Mouse (Mus musculus) hindbrain, postnatal 0 days (tissue): ENCODE results near the gene Cuedc1. TPM values are rescaled to one million over a fixed set of nuclear protein-coding genes. Genes with fewer than 3 reads are reported as not detected.

Experiments
- ATAC-seq: fragments of 200-750 bp; cut with Nextera tagmentation; 2 replicates; pipeline ENCODE4 v1.8.0; 2017; ENCODE audit warnings: mild to moderate bottlenecking, moderate TSS enrichment, moderate library complexity
- DNase-seq: peaks from one replicate; pipeline ENCODE4 v3.0.0-alpha.2; 2015; ENCODE audit warnings: low spot score
- H3K27ac ChIP-seq: fragments of 300-500 bp; sonication (generic); 2 replicates; pipeline ENCODE4 v1.5.1; 2014; ENCODE audit warnings: mild to moderate bottlenecking
- H3K27me3 ChIP-seq: fragments of 300-500 bp; sonication (generic); 2 replicates; pipeline ENCODE4 v1.6.1; 2014; ENCODE audit warnings: low read length, mixed read lengths; ENCODE audit not compliant: insufficient read depth
- H3K36me3 ChIP-seq: fragments of 300-500 bp; sonication (generic); 2 replicates; pipeline ENCODE4 v1.6.1; 2014; ENCODE audit warnings: low read length, mixed read lengths; ENCODE audit not compliant: insufficient read depth
- H3K4me1 ChIP-seq: fragments of 300-500 bp; sonication (generic); 2 replicates; pipeline ENCODE4 v1.6.1; 2014; ENCODE audit warnings: antibody characterized with exemption, low read length, mixed read lengths; ENCODE audit not compliant: insufficient read depth
- H3K4me2 ChIP-seq: fragments of 300-500 bp; sonication (generic); 2 replicates; pipeline ENCODE4 v1.6.1; 2014; ENCODE audit warnings: low read depth, mild to moderate bottlenecking, low read length, moderate library complexity, mixed read lengths
- H3K4me3 ChIP-seq: fragments of 300-500 bp; sonication (generic); 2 replicates; pipeline ENCODE4 v1.5.1; 2014; ENCODE audit warnings: low read length
- H3K9ac ChIP-seq: fragments of 300-500 bp; sonication (generic); replicated peaks from 2 replicates; pipeline ENCODE4 v1.6.1; 2014; ENCODE audit warnings: mild to moderate bottlenecking, low read length, moderate library complexity, mixed read lengths
- H3K9me3 ChIP-seq: fragments of 300-500 bp; sonication (generic); 2 replicates; pipeline ENCODE4 v1.6.1; 2016; ENCODE audit warnings: low read length, mixed read lengths
- CTCF ChIP-seq: IDR thresholded peaks from 2 replicates; pipeline ENCODE4 v1.5.1; 2016; ENCODE audit warnings: antibody characterized with exemption, control low read depth, low read depth
- WGBS: fragments of 180-500 bp; shearing (Covaris S2); extraction: QIAGEN DNeasy Blood & Tissue Kit; methylation state at CpG from one replicate; pipeline ENCODE4 v1.1.7; 2014; 5-methylcytosine and 5-hydroxymethylcytosine counted together
- polyA plus RNA-seq: library from polyadenylated mRNA; unstranded; fragments of >200 nt; fragmentation: Nextera tagmentation; extraction: Ambion mirVana; gene quantifications from 2 replicates; pipeline ENCODE4 v1.2.1, GENCODE M21; 2015
- total RNA-seq: library from RNA; depleted of rRNA; stranded (reverse); fragments of >200 nt; gene quantifications from 2 replicates; pipeline ENCODE4 v1.2.3, GENCODE M21; 2014

Cuedc1 gene
- total and polyA plus RNA-seq, 2 experiments from 2014 or later: 35.8 to 44.6 TPM

DNA sequence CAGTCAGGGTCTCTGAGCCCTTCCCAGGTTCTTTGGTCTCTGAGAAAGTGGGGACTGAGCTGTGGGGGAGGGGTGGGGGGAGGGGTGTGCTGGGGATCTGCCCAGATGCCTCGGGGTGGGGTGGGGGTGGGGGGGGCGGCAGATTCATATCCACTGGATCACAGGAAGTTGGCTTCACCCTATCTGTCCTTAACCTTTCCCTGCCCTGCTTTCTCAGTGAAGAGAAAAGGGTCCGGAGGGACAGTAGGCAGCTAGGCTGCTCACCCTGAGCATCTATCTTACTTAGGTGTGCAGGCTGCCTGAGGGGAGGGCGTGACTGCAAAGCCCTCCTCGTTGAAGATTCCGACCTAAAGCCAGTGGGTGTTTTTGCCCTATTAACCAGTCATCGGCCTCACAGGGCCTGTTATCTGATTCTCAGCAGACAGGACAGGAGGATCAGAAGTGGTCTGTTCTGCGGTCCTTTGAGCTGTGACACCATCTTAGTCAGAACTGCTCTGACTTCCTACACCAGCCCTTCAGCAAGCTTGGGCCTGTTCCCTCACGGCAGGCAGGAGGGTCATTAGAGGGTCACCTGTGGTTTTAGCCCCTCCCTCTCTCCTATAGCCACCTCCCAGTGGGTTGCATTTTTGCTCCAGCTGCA is 75.6 kb downstream of the Cuedc1 start:
- no peak for ATAC-seq
- Histone ChIP-seq H3K4me3 (no peak overlapping the region), H3K9ac (no peak overlapping the region), H3K27ac (0 out of 2 replicates have a peak overlapping the region, but pooled peaks have one; percentile 37), H3K4me2 (no peak overlapping the region), H3K9me3 (no peaks in the 10 kb centered on the region), H3K27me3 (no peaks in the 10 kb centered on the region), H3K36me3 (no peaks in the 10 kb centered on the region; the same call in 1 of the 2 replicates), H3K4me1 (peaks cover 5% of the 10 kb centered on the region; the same call in 1 of the 2 replicates)
- DNase-seq: no peak
- 30% methylated on average over 9 of the region's 9 CpGs for WGBS
- no peak for TF ChIP-seq CTCF

DNA sequence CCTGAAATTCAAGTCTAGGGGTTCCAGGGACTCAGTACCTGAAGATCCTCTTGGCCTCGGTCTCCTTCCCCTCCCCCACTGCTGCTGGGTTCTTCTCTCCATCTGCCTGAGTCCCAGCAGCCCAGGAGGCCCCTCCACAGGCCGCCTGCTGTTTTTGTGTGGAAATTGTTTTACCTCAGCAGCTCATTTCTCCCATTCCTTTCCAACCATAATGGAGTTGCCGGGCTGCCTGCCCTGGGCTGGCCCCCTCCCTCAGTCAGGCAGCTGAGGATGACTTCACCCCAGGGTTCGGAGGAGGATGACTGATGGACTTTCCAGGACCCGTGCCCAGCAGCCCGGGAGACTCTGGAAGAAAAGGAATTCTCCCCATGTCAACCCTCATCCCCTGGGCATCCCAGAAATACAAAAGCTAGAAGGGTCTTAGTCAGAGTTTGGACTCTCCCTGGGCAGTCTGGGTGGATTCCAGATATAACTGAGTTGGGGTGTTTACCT is 82.7 kb downstream of the Cuedc1 start:
- H3K9ac ChIP-seq: no peak overlapping the region
- peak overlapping the region; percentile 19; the same call in 1 of the 2 replicates for H3K4me2 ChIP-seq
- peaks cover 15% of the 10 kb centered on the region for H3K36me3 ChIP-seq
- H3K27me3 ChIP-seq: no peaks in the 10 kb centered on the region
- 7% methylated on average over 6 of the region's 6 CpGs for WGBS
- peak overlapping the region; percentile 65 for H3K27ac ChIP-seq
- H3K9me3 ChIP-seq: no peaks in the 10 kb centered on the region
- peak; percentile 78 for ATAC-seq
- TF ChIP-seq CTCF: no peak
- DNase-seq: peak; percentile 50
- peaks cover 16% of the 10 kb centered on the region for H3K4me1 ChIP-seq
- no peak overlapping the region for H3K4me3 ChIP-seq

DNA sequence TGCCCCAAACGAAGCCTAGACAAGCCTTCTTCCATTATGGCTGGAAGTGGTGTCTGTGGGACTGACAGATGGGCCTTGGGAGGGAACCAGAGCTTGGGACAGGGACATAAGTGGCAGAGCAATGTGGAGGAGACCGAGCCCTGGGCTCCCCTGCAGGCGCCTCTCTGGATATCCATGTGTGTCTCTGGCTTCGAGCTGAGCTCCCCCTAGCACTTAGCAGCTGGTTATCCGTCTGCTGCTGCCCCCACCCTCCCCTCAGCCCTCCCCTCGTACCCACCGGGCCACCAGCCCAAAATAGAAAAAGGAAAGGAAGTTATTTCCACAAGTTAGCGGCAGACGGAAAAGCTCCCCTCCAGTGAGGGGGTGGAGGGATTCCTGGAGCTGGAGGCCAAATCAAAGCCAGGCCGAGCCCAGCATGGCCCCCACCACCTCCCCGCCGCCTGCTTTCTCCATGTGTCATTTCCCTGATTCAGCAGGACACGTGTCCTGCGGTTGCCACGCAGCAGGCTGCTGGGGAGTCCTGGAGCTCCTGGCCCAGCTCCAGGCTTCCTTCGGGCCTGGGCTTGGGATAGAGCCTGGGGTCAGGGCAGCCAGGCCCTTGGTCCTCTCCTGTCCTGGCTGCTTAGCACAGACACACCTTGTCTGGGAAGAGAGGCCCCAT is 83.2 kb downstream of the Cuedc1 start:
- H3K27ac ChIP-seq: peak overlapping the region; percentile 65; the same call in 1 of the 2 replicates
- no peak overlapping the region for H3K4me3 ChIP-seq
- ATAC-seq (peak; percentile 81), DNase-seq (peak; percentile 77)
- no peaks in the 10 kb centered on the region for H3K27me3 ChIP-seq
- H3K9me3 ChIP-seq: no peaks in the 10 kb centered on the region
- peaks cover 15% of the 10 kb centered on the region for H3K36me3 ChIP-seq
- peaks cover 16% of the 10 kb centered on the region for H3K4me1 ChIP-seq
- H3K4me2 ChIP-seq: peak overlapping the region; percentile 19; the same call in 1 of the 2 replicates
- WGBS: 10% methylated on average over 16 of the region's 16 CpGs
- TF ChIP-seq CTCF: no peak
- no peak overlapping the region for H3K9ac ChIP-seq

DNA sequence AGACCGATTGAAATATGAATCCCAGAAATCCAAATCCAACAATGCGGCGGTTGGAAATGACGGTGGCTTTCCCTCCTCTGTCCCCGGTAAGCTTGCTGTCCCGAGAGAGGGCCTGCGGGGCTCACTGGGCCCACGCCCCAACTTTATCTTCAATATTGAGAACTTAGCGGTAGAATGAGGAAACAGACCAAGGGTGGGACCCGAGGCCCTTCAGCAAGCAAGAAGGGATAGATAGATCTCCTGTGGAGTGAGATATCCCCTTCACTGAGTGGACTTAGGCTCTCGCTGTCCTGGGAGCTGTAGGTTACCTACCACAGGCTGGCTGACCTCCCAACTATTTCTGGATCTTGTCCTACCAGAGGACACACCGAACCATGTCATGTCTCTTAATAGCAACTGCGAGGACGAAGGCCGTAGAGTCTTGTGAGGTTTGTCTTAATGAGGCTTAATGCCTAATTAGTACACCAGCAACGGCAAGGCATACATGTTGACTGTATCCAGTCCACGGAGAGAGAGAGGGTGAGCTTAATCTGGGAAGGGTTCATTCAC is 86.8 kb downstream of the Cuedc1 start:
- 87% methylated on average over 17 of the region's 17 CpGs for WGBS
- H3K27me3 ChIP-seq: no peaks in the 10 kb centered on the region
- no peak overlapping the region for H3K4me3 ChIP-seq
- DNase-seq (no peak), ATAC-seq (no peak)
- no peak for TF ChIP-seq CTCF
- H3K4me2 ChIP-seq: no peak overlapping the region
- no peak overlapping the region for H3K9ac ChIP-seq
- H3K4me1 ChIP-seq: peaks cover 29% of the 10 kb centered on the region
- peaks cover 15% of the 10 kb centered on the region for H3K36me3 ChIP-seq
- H3K27ac ChIP-seq: no peak overlapping the region
- H3K9me3 ChIP-seq: no peaks in the 10 kb centered on the region

DNA sequence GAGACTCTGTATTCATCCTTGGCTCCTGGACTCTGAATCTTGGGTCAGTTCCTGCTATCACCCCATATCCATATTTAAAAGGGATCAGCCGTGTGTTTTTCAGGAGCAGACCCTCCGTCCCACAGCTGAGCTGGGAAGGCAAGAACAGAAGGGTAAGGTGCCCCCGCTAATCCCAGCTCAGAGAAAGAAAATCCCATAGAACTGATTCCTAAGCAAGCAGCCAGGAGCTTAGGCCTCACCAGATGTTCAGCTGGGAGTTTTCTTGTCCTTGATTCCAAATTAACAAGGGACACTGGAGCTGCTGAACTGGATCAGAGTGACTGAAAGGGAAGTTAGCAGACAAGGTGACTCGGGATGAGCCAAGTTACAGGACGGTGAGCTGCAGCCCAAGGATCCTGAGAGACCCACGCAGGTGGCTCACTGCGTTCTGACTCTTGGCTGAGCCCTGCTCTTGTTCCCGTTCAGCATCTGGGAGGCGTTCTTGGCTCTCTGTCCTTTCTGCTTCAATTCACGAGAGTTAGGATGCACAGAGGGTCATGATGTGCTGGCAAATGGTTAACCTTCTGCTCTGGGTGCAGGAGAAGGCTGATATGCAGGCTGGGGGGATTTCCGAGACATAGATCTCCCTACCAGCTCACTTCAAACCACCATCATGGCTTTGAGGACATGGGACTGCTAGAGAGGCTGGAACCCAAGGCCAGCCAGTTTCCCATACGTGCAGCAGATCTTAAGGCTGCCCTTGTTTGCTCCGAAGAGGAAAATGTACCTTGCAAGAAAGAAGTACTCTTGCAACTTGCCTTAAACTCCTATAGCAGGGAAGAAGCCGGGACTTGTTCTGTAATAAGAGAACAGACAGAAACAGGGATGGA is 88.5 kb downstream of the Cuedc1 start:
- Histone ChIP-seq H3K4me3 (no peak overlapping the region), H3K4me2 (no peak overlapping the region), H3K9me3 (no peaks in the 10 kb centered on the region), H3K9ac (peak overlapping the region; percentile 18; the same call in 1 of the 2 replicates), H3K4me1 (peaks cover 14% of the 10 kb centered on the region), H3K27ac (peak overlapping the region; percentile 64; the same call in 1 of the 2 replicates), H3K27me3 (peaks cover under 1% of the 10 kb centered on the region; the same call in 1 of the 2 replicates), H3K36me3 (peaks cover 15% of the 10 kb centered on the region)
- TF ChIP-seq CTCF: no peak
- DNase-seq (no peak), ATAC-seq (no peak)
- WGBS: 68% methylated on average over 14 of the region's 14 CpGs

DNA sequence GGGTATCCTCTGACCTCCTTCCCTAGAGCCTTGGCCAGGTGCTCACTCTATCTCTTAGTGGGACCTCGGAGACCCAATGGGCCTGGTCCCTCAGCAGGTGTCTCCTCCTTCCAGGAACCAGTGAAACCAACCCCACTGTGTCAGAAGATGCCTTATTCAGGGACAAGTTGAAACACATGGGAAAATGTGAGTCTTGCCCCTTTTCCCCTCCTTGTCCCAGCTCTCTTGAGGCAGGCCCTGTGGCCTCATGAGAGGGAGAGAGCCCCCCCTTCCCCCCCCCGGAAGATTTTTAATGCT is 89.0 kb downstream of the Cuedc1 start:
- 40% methylated on average over 2 of the region's 2 CpGs for WGBS
- Histone ChIP-seq H3K9me3 (no peaks in the 10 kb centered on the region), H3K36me3 (peaks cover 15% of the 10 kb centered on the region), H3K4me3 (no peak overlapping the region), H3K27me3 (peaks cover 6% of the 10 kb centered on the region; the same call in 1 of the 2 replicates), H3K27ac (peak overlapping the region; percentile 64; the same call in 1 of the 2 replicates), H3K4me1 (peaks cover 13% of the 10 kb centered on the region), H3K9ac (peak overlapping the region; percentile 18; the same call in 1 of the 2 replicates), H3K4me2 (no peak overlapping the region)
- ATAC-seq (no peak), DNase-seq (no peak)
- TF ChIP-seq CTCF: no peak
